Mouse (Mus musculus) lung, postnatal 0 days (tissue): ENCODE results near the gene Adamts18. TPM values are rescaled to one million over a fixed set of nuclear protein-coding genes. Genes with fewer than 3 reads are reported as not detected.
A peak's percentile ranks its signal among the peaks of the same experiment; 100 is the strongest.

ENCODE experiments used
- ATAC-seq: fragments of 200-750 bp; cut with Nextera tagmentation; 2 replicates; pipeline ENCODE4 v1.8.0; 2017; ENCODE audit warnings: moderate library complexity
- DNase-seq: peaks from one replicate; pipeline ENCODE4 v3.0.0-alpha.2; 2016; ENCODE audit warnings: low spot score
- H3K27ac ChIP-seq: fragments of 300-500 bp; sonication (generic); 2 replicates; pipeline ENCODE4 v1.5.1; 2014; ENCODE audit warnings: antibody characterized with exemption, mild to moderate bottlenecking, low read length, mixed read lengths
- H3K27me3 ChIP-seq: fragments of 300-500 bp; sonication (generic); replicated peaks from 2 replicates; pipeline ENCODE4 v1.6.1; 2014; ENCODE audit warnings: low read length, mixed read lengths; ENCODE audit not compliant: insufficient read depth
- H3K36me3 ChIP-seq: fragments of 300-500 bp; sonication (generic); 2 replicates; pipeline ENCODE4 v1.6.1; 2014; ENCODE audit warnings: low read length, mixed read lengths; ENCODE audit not compliant: insufficient read depth
- H3K4me1 ChIP-seq: fragments of 300-500 bp; sonication (generic); 2 replicates; pipeline ENCODE4 v1.6.1; 2014; ENCODE audit warnings: antibody characterized with exemption, low read depth, low read length, mixed read lengths; ENCODE audit not compliant: insufficient read depth
- H3K4me2 ChIP-seq: fragments of 300-500 bp; sonication (generic); replicated peaks from 2 replicates; pipeline ENCODE4 v1.6.1; 2014; ENCODE audit warnings: low read depth, mild to moderate bottlenecking, low read length, moderate library complexity, mixed read lengths
- H3K4me3 ChIP-seq: fragments of 300-500 bp; sonication (generic); 2 replicates; pipeline ENCODE4 v1.5.1; 2014; ENCODE audit warnings: low read depth, low read length
- H3K9ac ChIP-seq: fragments of 300-500 bp; sonication (generic); replicated peaks from 2 replicates; pipeline ENCODE4 v1.6.1; 2014; ENCODE audit warnings: low read depth, mild to moderate bottlenecking
- H3K9me3 ChIP-seq: fragments of 300-500 bp; sonication (generic); 2 replicates; pipeline ENCODE4 v1.6.1; 2016; ENCODE audit warnings: low read length, mixed read lengths
- CTCF ChIP-seq: IDR thresholded peaks from 2 replicates; pipeline ENCODE4 v1.5.1; 2016; ENCODE audit warnings: antibody characterized with exemption, mild to moderate bottlenecking
- EP300 ChIP-seq: IDR thresholded peaks from 2 replicates; pipeline ENCODE4 v1.6.1; 2016; ENCODE audit warnings: antibody characterized with exemption, mild to moderate bottlenecking, control low read depth
- WGBS: fragments of 180-500 bp; shearing (Covaris S2); extraction: QIAGEN DNeasy Blood & Tissue Kit; methylation state at CpG from one replicate; pipeline ENCODE4 v1.1.7; 2014; 5-methylcytosine and 5-hydroxymethylcytosine counted together
- polyA plus RNA-seq: library from polyadenylated mRNA; unstranded; fragments of >200 nt; fragmentation: Nextera tagmentation; extraction: Ambion mirVana; gene quantifications from 2 replicates; pipeline ENCODE4 v1.2.1, GENCODE M21; 2015

Gene Adamts18
- 0.20 and 0.23 TPM in 2 replicates for polyA plus RNA-seq

DNA sequence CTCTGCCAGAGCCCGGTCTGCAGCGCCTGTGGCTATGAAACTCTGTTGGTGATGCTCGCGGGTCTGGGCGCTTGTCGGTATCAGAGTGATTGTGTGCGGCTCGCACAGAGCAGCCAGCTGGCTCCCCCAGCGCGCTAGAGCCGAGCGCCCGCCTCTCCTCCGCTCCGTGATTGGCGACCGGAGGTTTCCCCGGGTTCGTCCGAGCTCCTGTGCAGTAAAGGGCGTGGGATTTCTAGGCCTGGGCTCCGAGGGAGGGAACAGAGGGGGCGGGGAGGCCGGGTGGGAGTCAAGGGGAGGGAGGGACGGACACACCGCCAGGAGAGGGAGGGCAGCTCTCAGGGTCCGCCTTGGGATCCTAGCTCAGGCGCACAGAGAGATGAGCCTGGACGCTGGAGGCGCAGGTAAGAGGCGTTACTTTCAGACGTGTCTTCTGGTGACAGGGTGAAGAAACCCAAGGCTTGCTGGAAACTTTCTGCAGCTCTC, at the start of gene Adamts18:
TSS of gene Adamts18 (minus strand) at position 86 of the 483 bp plus-strand sequence.
- H3K9ac ChIP-seq: no peak within 1 kb of the TSS
- no peak within 1 kb of the TSS for H3K27ac ChIP-seq
- under 1% methylated on average over 29 of the region's 32 CpGs for whole genome bisulfite sequencing
- no peak for TF ChIP-seq EP300
- no peak for TF ChIP-seq CTCF
- ATAC-seq: peak; percentile 62
- peak within 1 kb of the TSS; percentile 39 for H3K4me3 ChIP-seq
- no peaks in the 10 kb centered on the region for H3K9me3 ChIP-seq
- peak within 1 kb of the TSS; percentile 76 for H3K4me2 ChIP-seq
- H3K4me1 ChIP-seq: no peaks in the 10 kb centered on the region; the same call in 1 of the 2 replicates
- peaks cover 8% of the 10 kb centered on the region; the same call in 1 of the 2 replicates for H3K27me3 ChIP-seq
- H3K36me3 ChIP-seq: no peaks in the 10 kb centered on the region
- peak; percentile 24 for DNase-seq

DNA sequence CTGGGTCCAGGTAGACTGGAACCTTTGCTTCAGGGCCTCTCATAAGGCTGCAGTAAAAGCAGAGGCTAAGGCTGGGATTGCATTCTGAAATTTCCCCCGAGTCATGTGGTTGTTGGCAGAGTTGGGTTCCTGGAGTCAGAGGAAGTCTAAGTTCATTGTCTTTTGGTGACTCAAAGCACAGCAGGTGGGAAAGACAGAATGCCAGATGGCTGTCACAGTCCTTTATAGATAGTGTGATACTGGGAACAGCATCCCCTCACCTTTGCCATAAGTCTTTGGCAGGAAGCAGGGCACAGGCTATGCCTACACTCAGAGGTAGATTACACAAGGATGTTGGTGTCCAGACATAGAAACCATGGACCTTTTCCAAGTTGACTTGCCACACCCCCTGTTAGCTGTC, 47.9 kb upstream of the Adamts18 start:
- WGBS: 82% methylated on average over 1 of the region's 1 CpGs
- Histone ChIP-seq H3K4me1 (no peaks in the 10 kb centered on the region), H3K9ac (no peak overlapping the region), H3K36me3 (no peaks in the 10 kb centered on the region), H3K27ac (no peak overlapping the region), H3K4me3 (no peak overlapping the region), H3K27me3 (no peaks in the 10 kb centered on the region), H3K9me3 (no peaks in the 10 kb centered on the region), H3K4me2 (no peak overlapping the region)
- TF ChIP-seq CTCF (no peak), EP300 (no peak)
- DNase-seq (no peak), ATAC-seq (no peak)

DNA sequence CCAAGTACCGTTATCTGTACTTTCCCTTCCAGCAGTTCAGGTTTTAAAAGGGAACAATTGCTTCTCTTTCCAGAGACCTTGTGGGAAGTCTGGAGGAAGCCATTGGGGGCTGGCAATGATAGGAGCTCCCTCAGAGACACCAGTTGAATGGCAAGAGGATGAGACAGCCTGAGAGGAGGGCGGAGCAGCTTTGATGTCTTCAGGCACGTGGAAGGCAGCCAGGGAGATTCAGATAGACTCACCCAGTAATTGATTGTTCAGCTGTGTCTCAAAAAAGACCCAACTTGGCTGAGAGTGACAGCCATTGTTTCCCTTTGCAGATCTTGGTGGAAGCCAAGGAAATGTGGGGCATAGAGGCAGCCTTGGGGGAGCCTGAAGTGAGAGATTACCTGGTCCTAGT, 42.8 kb upstream of the Adamts18 start:
- no peaks in the 10 kb centered on the region for H3K27me3 ChIP-seq
- no peaks in the 10 kb centered on the region for H3K9me3 ChIP-seq
- WGBS: 55% methylated on average over 3 of the region's 3 CpGs
- H3K4me1 ChIP-seq: no peaks in the 10 kb centered on the region
- H3K4me3 ChIP-seq: no peak overlapping the region
- ATAC-seq: no peak
- TF ChIP-seq EP300: no peak
- TF ChIP-seq CTCF: no peak
- H3K9ac ChIP-seq: no peak overlapping the region
- no peak overlapping the region for H3K27ac ChIP-seq
- no peak overlapping the region for H3K4me2 ChIP-seq
- no peak for DNase-seq
- H3K36me3 ChIP-seq: no peaks in the 10 kb centered on the region

DNA sequence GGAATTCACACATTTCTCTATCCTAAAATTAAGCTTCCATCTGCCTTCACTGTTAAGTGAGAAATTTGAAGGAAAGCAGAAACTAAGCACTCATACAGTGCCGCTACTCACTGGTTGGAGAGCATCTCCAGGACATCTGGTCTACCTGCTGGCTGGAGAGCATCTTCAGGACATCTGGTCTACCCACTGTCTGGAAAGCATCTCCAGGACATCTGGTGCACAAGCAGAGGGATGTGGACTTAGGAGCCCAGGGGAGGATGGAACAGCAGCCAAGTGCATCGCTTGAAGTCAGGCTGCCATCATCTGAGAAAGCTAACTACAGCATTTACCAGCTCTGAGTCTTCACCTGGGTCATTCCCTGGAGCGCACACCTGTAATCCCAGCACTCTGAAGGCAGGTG, 38.0 kb upstream of the Adamts18 start:
- H3K27me3 ChIP-seq: no peaks in the 10 kb centered on the region
- no peak for TF ChIP-seq EP300
- TF ChIP-seq CTCF: no peak
- ATAC-seq: no peak
- H3K9me3 ChIP-seq: no peaks in the 10 kb centered on the region
- H3K9ac ChIP-seq: no peak overlapping the region
- no peak overlapping the region for H3K27ac ChIP-seq
- H3K4me1 ChIP-seq: no peaks in the 10 kb centered on the region
- no peaks in the 10 kb centered on the region for H3K36me3 ChIP-seq
- 86% methylated on average over 3 of the region's 3 CpGs for WGBS
- DNase-seq: no peak
- no peak overlapping the region for H3K4me3 ChIP-seq
- no peak overlapping the region for H3K4me2 ChIP-seq

DNA sequence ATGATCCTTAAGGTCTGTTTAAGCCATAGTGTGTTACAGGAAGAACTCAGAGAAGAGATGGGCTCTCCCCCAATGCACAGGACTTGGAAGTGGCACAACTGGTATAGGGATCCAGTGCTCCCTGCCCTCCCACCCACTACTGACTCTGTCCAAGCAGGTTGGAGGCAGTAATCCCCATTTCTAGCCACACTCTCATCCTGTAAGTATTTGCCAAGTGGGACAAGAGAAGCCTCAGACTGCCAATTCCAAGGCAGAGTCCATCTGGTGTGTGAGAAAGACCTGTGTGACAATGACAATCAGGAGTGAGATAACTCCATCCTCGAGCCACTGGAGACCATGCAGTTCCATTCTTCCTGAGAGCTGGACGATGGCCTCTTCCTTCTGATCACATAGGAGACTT, 36.6 kb upstream of the Adamts18 start:
- H3K36me3 ChIP-seq: no peaks in the 10 kb centered on the region
- no peaks in the 10 kb centered on the region for H3K27me3 ChIP-seq
- H3K4me1 ChIP-seq: no peaks in the 10 kb centered on the region
- TF ChIP-seq EP300: no peak
- no peak for TF ChIP-seq CTCF
- DNase-seq: no peak
- H3K4me2 ChIP-seq: no peak overlapping the region
- no peak overlapping the region for H3K27ac ChIP-seq
- no peak overlapping the region for H3K4me3 ChIP-seq
- no peak overlapping the region for H3K9ac ChIP-seq
- H3K9me3 ChIP-seq: no peaks in the 10 kb centered on the region
- no peak for ATAC-seq
- 52% methylated on average over 2 of the region's 2 CpGs for WGBS

DNA sequence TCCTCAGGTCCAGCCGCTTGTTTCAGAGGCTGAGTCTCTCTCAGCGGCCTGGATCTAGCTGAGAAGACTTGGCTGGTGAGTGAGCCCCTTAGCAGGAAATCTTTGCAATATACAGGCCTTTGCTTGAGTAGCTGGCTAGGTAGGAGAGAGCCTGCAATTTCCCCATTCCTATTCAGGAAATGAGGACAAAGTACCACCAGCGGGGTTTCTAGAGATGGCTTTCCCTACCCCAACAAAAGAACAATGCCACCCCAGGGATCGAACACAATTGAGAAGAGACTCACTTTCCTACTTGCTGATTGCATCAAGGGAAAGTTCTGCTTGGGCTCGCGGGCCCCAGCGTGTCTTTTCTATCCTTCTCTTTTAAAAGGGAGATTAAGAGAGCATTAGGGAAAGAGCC, 35.5 kb upstream of the Adamts18 start:
- no peak overlapping the region for H3K9ac ChIP-seq
- no peak for DNase-seq
- no peaks in the 10 kb centered on the region for H3K27me3 ChIP-seq
- no peak overlapping the region for H3K27ac ChIP-seq
- H3K36me3 ChIP-seq: no peaks in the 10 kb centered on the region
- H3K4me3 ChIP-seq: no peak overlapping the region
- no peaks in the 10 kb centered on the region for H3K9me3 ChIP-seq
- H3K4me1 ChIP-seq: no peaks in the 10 kb centered on the region
- ATAC-seq: no peak
- WGBS: 55% methylated on average over 7 of the region's 7 CpGs
- no peak overlapping the region for H3K4me2 ChIP-seq
- TF ChIP-seq EP300: no peak
- no peak for TF ChIP-seq CTCF

DNA sequence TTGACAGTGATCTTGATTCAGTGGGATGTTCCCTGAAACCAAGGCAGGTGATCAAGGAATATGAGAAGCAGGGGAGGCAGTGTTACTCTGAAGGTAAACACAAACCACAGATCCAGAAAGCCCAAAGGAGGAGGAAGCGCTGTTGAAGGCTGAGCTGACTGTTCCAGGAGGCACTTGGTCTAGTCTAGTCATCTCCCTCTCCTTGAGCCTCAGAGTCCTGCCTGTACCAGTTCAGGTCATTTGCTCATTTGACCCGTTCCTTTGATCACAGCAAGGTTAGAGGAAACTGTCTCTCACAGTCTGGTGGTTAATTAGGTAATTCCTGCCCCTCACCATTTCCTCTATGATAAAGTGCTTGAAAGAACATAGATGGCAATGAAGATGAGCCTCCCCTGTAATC, 34.0 kb upstream of the Adamts18 start:
- DNase-seq (no peak), ATAC-seq (no peak)
- H3K9ac ChIP-seq: no peak overlapping the region
- H3K4me1 ChIP-seq: no peaks in the 10 kb centered on the region
- no peaks in the 10 kb centered on the region for H3K36me3 ChIP-seq
- no peaks in the 10 kb centered on the region for H3K9me3 ChIP-seq
- H3K27me3 ChIP-seq: no peaks in the 10 kb centered on the region
- no peak for TF ChIP-seq CTCF
- TF ChIP-seq EP300: no peak
- WGBS: 70% methylated on average over 2 of the region's 2 CpGs
- no peak overlapping the region for H3K27ac ChIP-seq
- no peak overlapping the region for H3K4me3 ChIP-seq
- no peak overlapping the region for H3K4me2 ChIP-seq
